Comparison of ENCODE assay signal across 25 mouse cellular contexts in genomic region chr19:24431381-24431780, GRCm38 (mm10).
"Had no signal": no experiment of that assay in that cellular context is flagged by ENCODE, and none has a peak within 500 bp of the region (broad histone marks: within the 10 kb centered on the region; RNA-seq: fewer than 3 reads in every experiment).

No protein-coding gene starts in this region.

- ATAC-seq: hindbrain, postnatal 0 days; intestine, embryonic 16.5 days had no signal

- DNase-seq: gastrocnemius, adult 2 months; gastrocnemius, postnatal 10 days; gastrocnemius, postnatal 25 days; heart, adult 18-20 months; heart, postnatal 10 days; heart, postnatal 36 days; kidney, adult 11 months; kidney, adult 2 months; kidney, adult 9 months; kidney, postnatal 14 days; kidney, postnatal 36 days; layer of hippocampus, adult 9-11 months; layer of hippocampus, postnatal 36 days; left cerebral cortex, postnatal 4 days; liver, embryonic 13.5 days had no signal

- H3K9me3 ChIP-seq: heart, embryonic 12.5 days; hindbrain, embryonic 13.5 days; hindbrain, embryonic 15.5 days; kidney, embryonic 15.5 days; limb, embryonic 13.5 days; limb, embryonic 15.5 days; liver, embryonic 13.5 days had no signal

- H3K4me2 ChIP-seq: heart, embryonic 12.5 days; hindbrain, embryonic 13.5 days; hindbrain, embryonic 15.5 days; kidney, embryonic 15.5 days; limb, embryonic 13.5 days; limb, embryonic 15.5 days; liver, embryonic 11.5 days; liver, embryonic 13.5 days had no signal

- H3K4me1 ChIP-seq: hindbrain, embryonic 13.5 days; hindbrain, embryonic 15.5 days; limb, embryonic 15.5 days; liver, embryonic 13.5 days had no signal

- H3K36me3 ChIP-seq: heart, embryonic 12.5 days; hindbrain, embryonic 13.5 days; hindbrain, embryonic 15.5 days; kidney, embryonic 15.5 days; limb, embryonic 13.5 days; limb, embryonic 15.5 days; liver, embryonic 13.5 days had no signal

- H3K9ac ChIP-seq: heart, embryonic 12.5 days; hindbrain, embryonic 13.5 days; hindbrain, embryonic 15.5 days; kidney, embryonic 15.5 days; limb, embryonic 13.5 days; limb, embryonic 15.5 days; liver, embryonic 13.5 days had no signal

- H3K27me3 ChIP-seq: heart, embryonic 12.5 days; hindbrain, embryonic 13.5 days; hindbrain, embryonic 15.5 days; kidney, embryonic 15.5 days; limb, embryonic 13.5 days; limb, embryonic 15.5 days; liver, embryonic 13.5 days had no signal

- H3K4me3 ChIP-seq: gastrocnemius, adult 2 months; heart, embryonic 12.5 days; hindbrain, embryonic 13.5 days; hindbrain, embryonic 15.5 days; kidney, embryonic 15.5 days; limb, embryonic 13.5 days; limb, embryonic 15.5 days; liver, embryonic 13.5 days had no signal

- H3K27ac ChIP-seq: gastrocnemius, adult 2 months; hindbrain, embryonic 13.5 days; hindbrain, embryonic 15.5 days; hindbrain, postnatal 0 days; kidney, embryonic 15.5 days; kidney, postnatal 0 days; limb, embryonic 13.5 days; limb, embryonic 15.5 days; liver, embryonic 13.5 days had no signal
